Mouse (Mus musculus): ENCODE data around the gene Whrn. TPM values are rescaled to one million over a fixed set of nuclear protein-coding genes. Genes with fewer than 3 reads are reported as not detected.

The Whrn gene
- polyA plus RNA-seq, 1 experiment from 2014 or later, result 1.2 TPM

DNA sequence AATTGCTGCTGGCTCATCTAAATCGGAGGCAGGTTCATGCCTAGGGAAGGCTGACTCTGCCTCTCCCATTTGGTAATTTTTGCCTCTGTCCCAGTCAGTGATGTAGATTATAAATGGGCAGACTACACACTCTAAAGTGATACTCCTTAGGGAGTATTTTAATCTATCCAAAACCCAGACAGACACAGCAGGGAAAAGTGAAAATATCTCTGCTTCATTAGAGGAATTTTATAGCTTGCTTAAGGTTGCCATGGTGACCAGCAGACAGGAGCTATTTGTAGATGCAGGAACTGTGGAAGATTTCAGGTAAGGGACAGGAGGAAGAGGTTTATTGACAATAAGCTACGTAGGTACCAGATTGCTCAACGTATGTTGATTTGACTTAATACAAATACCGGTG, 41.8 kb upstream of the Whrn start:
- H3K27ac ChIP-seq (replicated peaks), result no peak overlapping the region
- no peaks in the 10 kb centered on the region for H3K36me3 ChIP-seq (ENCODE audit: control insufficient read depth, insufficient read depth, low read length)
- ATAC-seq (ENCODE audit: low FRiP score, low TSS enrichment) (no peak), DNase-seq (ENCODE audit: low spot score) (no peak)
- H3K9me3 ChIP-seq (ENCODE audit: control insufficient read depth, low read length), result no peaks in the 10 kb centered on the region
- TF ChIP-seq CTCF (IDR thresholded peaks at IDR 0.05; ENCODE audit: low read depth), result no peak
- TF ChIP-seq EP300 (optimal IDR thresholded peaks at IDR 0.05), result no peak
- no peak overlapping the region for H3K9ac ChIP-seq (ENCODE audit: low read length)
- no peak overlapping the region for H3K4me2 ChIP-seq (replicated peaks; ENCODE audit: low read depth)
- no peaks in the 10 kb centered on the region for H3K4me1 ChIP-seq (replicated peaks; ENCODE audit: control insufficient read depth, insufficient read depth)
- no peak overlapping the region for H3K4me3 ChIP-seq (ENCODE audit: low read depth, low read length)
- no peaks in the 10 kb centered on the region for H3K27me3 ChIP-seq (ENCODE audit: control insufficient read depth, insufficient read depth, low read length)
- WGBS, result 76% methylated on average over 4 of the region's 4 CpGs

- no peaks in the 10 kb centered on the region for H3K9me3 ChIP-seq (ENCODE audit: control insufficient read depth, low read length)
- H3K4me3 ChIP-seq (ENCODE audit: low read depth, low read length), result no peak overlapping the region
- WGBS, result 78% methylated on average over 7 of the region's 7 CpGs
- no peak for DNase-seq (ENCODE audit: low spot score)
- no peaks in the 10 kb centered on the region for H3K4me1 ChIP-seq (replicated peaks; ENCODE audit: control insufficient read depth, insufficient read depth)
- H3K27ac ChIP-seq (replicated peaks), result no peak overlapping the region
- no peak overlapping the region for H3K9ac ChIP-seq (ENCODE audit: low read length)
- H3K36me3 ChIP-seq (ENCODE audit: control insufficient read depth, insufficient read depth, low read length), result no peaks in the 10 kb centered on the region
- ATAC-seq (ENCODE audit: low FRiP score, low TSS enrichment), result no peak
- H3K27me3 ChIP-seq (ENCODE audit: control insufficient read depth, insufficient read depth, low read length), result no peaks in the 10 kb centered on the region
- TF ChIP-seq CTCF (IDR thresholded peaks at IDR 0.05; ENCODE audit: low read depth) (no peak), EP300 (optimal IDR thresholded peaks at IDR 0.05) (no peak)
- no peak overlapping the region for H3K4me2 ChIP-seq (replicated peaks; ENCODE audit: low read depth)
These were observed 34.6 kb upstream of the Whrn start for GRCm38 (mm10) chr4:63530409-63530808.

- Histone ChIP-seq H3K36me3 (ENCODE audit: control insufficient read depth, insufficient read depth, low read length) (no peaks in the 10 kb centered on the region), H3K9me3 (ENCODE audit: control insufficient read depth, low read length) (no peaks in the 10 kb centered on the region), H3K4me1 (replicated peaks; ENCODE audit: control insufficient read depth, insufficient read depth) (no peaks in the 10 kb centered on the region), H3K9ac (ENCODE audit: low read length) (no peak overlapping the region), H3K4me2 (replicated peaks; ENCODE audit: low read depth) (no peak overlapping the region), H3K27ac (replicated peaks) (no peak overlapping the region), H3K27me3 (ENCODE audit: control insufficient read depth, insufficient read depth, low read length) (no peaks in the 10 kb centered on the region), H3K4me3 (ENCODE audit: low read depth, low read length) (no peak overlapping the region)
- 65% methylated on average over 6 of the region's 6 CpGs for WGBS
- no peak for TF ChIP-seq CTCF (IDR thresholded peaks at IDR 0.05; ENCODE audit: low read depth)
- no peak for TF ChIP-seq EP300 (optimal IDR thresholded peaks at IDR 0.05)
- no peak for DNase-seq (ENCODE audit: low spot score)
- ATAC-seq (ENCODE audit: low FRiP score, low TSS enrichment), result no peak
These were observed 33.2 kb upstream of the Whrn start for GRCm38 (mm10) chr4:63528946-63529345.

DNA sequence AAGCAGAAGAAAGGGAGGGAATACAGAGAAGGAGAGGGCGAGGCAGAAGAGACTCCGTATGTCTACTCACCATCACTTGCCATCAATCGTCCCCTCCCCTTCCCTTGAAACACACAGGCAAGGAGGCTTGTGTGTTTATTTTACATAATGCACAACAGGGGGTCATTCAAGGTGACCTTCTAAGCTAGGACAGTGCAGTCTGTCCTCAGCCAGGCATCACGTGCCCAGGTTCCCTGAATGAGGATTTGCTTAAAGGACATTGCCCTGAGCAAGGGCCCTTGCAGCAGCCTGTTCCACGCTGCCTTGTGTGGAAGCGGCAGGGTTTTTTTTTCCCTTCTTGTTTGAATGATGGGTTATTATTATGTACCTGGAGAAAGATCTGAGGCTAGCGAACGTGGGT, 29.7 kb upstream of the Whrn start:
- Histone ChIP-seq H3K27ac (replicated peaks) (no peak overlapping the region), H3K4me1 (replicated peaks; ENCODE audit: control insufficient read depth, insufficient read depth) (no peaks in the 10 kb centered on the region), H3K4me3 (ENCODE audit: low read depth, low read length) (no peak overlapping the region), H3K36me3 (ENCODE audit: control insufficient read depth, insufficient read depth, low read length) (no peaks in the 10 kb centered on the region), H3K27me3 (ENCODE audit: control insufficient read depth, insufficient read depth, low read length) (no peaks in the 10 kb centered on the region), H3K9ac (ENCODE audit: low read length) (no peak overlapping the region), H3K4me2 (replicated peaks; ENCODE audit: low read depth) (no peak overlapping the region), H3K9me3 (ENCODE audit: control insufficient read depth, low read length) (no peaks in the 10 kb centered on the region)
- no peak for DNase-seq (ENCODE audit: low spot score)
- WGBS, result 74% methylated on average over 8 of the region's 8 CpGs
- ATAC-seq (ENCODE audit: low FRiP score, low TSS enrichment), result no peak
- TF ChIP-seq CTCF (IDR thresholded peaks at IDR 0.05; ENCODE audit: low read depth) (no peak), EP300 (optimal IDR thresholded peaks at IDR 0.05) (no peak)

GRCm38 (mm10) chr4:63521813-63522419, 26.1 kb upstream of the Whrn start:
- Histone ChIP-seq H3K4me1 (replicated peaks; ENCODE audit: control insufficient read depth, insufficient read depth) (no peaks in the 10 kb centered on the region), H3K4me2 (replicated peaks; ENCODE audit: low read depth) (no peak overlapping the region), H3K36me3 (ENCODE audit: control insufficient read depth, insufficient read depth, low read length) (no peaks in the 10 kb centered on the region), H3K9me3 (ENCODE audit: control insufficient read depth, low read length) (no peaks in the 10 kb centered on the region), H3K9ac (ENCODE audit: low read length) (no peak overlapping the region), H3K27me3 (ENCODE audit: control insufficient read depth, insufficient read depth, low read length) (no peaks in the 10 kb centered on the region), H3K4me3 (ENCODE audit: low read depth, low read length) (no peak overlapping the region), H3K27ac (replicated peaks) (no peak overlapping the region)
- DNase-seq (ENCODE audit: low spot score), result no peak
- WGBS, result 82% methylated on average over 2 of the region's 2 CpGs
- no peak for TF ChIP-seq CTCF (IDR thresholded peaks at IDR 0.05; ENCODE audit: low read depth)
- no peak for TF ChIP-seq EP300 (optimal IDR thresholded peaks at IDR 0.05)
- no peak for ATAC-seq (ENCODE audit: low FRiP score, low TSS enrichment)

- Histone ChIP-seq H3K36me3 (ENCODE audit: control insufficient read depth, insufficient read depth, low read length) (no peaks in the 10 kb centered on the region), H3K27me3 (ENCODE audit: control insufficient read depth, insufficient read depth, low read length) (no peaks in the 10 kb centered on the region), H3K4me3 (ENCODE audit: low read depth, low read length) (no peak overlapping the region), H3K9ac (ENCODE audit: low read length) (no peak overlapping the region), H3K27ac (replicated peaks) (no peak overlapping the region), H3K4me2 (replicated peaks; ENCODE audit: low read depth) (no peak overlapping the region), H3K4me1 (replicated peaks; ENCODE audit: control insufficient read depth, insufficient read depth) (no peaks in the 10 kb centered on the region), H3K9me3 (ENCODE audit: control insufficient read depth, low read length) (no peaks in the 10 kb centered on the region)
- ATAC-seq (ENCODE audit: low FRiP score, low TSS enrichment) (no peak), DNase-seq (ENCODE audit: low spot score) (no peak)
- WGBS, result 80% methylated on average over 5 of the region's 5 CpGs
- TF ChIP-seq EP300 (optimal IDR thresholded peaks at IDR 0.05) (no peak), CTCF (IDR thresholded peaks at IDR 0.05; ENCODE audit: low read depth) (no peak)
These were observed 19.2 kb upstream of the Whrn start for GRCm38 (mm10) chr4:63515021-63515420.
